Mouse (Mus musculus): ENCODE data around the gene Mgmt. TPM values are rescaled to one million over a fixed set of nuclear protein-coding genes. Genes with fewer than 3 reads are reported as not detected.

The Mgmt gene
- total and polyA plus RNA-seq, 2 experiments from 2014 or later: 1.4 to 1.6 TPM

DNA sequence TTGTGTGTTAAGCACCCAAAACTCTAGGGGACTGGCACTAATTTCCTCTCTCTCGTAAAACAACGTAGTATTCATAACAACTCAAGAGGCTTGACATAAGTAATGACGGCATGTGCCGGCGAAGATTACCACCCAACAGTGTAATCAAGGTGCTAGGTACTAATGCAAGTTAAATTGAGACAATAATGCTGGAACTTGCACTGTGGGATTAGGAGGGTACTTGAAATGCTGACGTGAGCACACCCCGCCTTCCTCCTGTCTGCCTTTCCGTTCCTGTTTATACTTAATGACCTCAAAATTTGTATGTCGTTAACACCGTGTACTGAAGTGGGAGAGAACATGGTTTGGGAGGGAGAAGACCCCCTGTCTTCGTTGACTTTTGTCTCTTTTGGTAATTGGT, 110.9 kb downstream of the Mgmt start:
- Histone ChIP-seq H3K9ac (replicated peaks; ENCODE audit: low read length) (no peak overlapping the region), H3K27ac (no peak overlapping the region), H3K9me3 (ENCODE audit: low read length) (no peaks in the 10 kb centered on the region), H3K27me3 (ENCODE audit: insufficient read depth, low read length) (no peaks in the 10 kb centered on the region), H3K36me3 (ENCODE audit: insufficient read depth, low read length) (no peaks in the 10 kb centered on the region), H3K4me2 (ENCODE audit: low read depth, low read length) (no peak overlapping the region), H3K4me1 (ENCODE audit: insufficient read depth, low read length) (no peaks in the 10 kb centered on the region), H3K4me3 (ENCODE audit: low read length) (no peak overlapping the region)
- DNase-seq (ENCODE audit: low spot score) (no peak), ATAC-seq (no peak)
- TF ChIP-seq CTCF (IDR thresholded peaks at IDR 0.05; ENCODE audit: low read depth): no peak
- 46% methylated on average over 11 of the region's 11 CpGs for WGBS

- no peak overlapping the region for H3K9ac ChIP-seq (replicated peaks; ENCODE audit: low read length)
- no peak for TF ChIP-seq CTCF (IDR thresholded peaks at IDR 0.05; ENCODE audit: low read depth)
- no peaks in the 10 kb centered on the region for H3K27me3 ChIP-seq (ENCODE audit: insufficient read depth, low read length)
- no peaks in the 10 kb centered on the region for H3K9me3 ChIP-seq (ENCODE audit: low read length)
- ATAC-seq (no peak), DNase-seq (ENCODE audit: low spot score) (no peak)
- 66% methylated on average over 6 of the region's 6 CpGs for WGBS
- H3K36me3 ChIP-seq (ENCODE audit: insufficient read depth, low read length): no peaks in the 10 kb centered on the region
- H3K4me1 ChIP-seq (ENCODE audit: insufficient read depth, low read length): no peaks in the 10 kb centered on the region
- no peak overlapping the region for H3K27ac ChIP-seq
- no peak overlapping the region for H3K4me3 ChIP-seq (ENCODE audit: low read length)
- H3K4me2 ChIP-seq (ENCODE audit: low read depth, low read length): no peak overlapping the region
Observed at GRCm38 (mm10) chr7:137008321-137008720, 113.9 kb downstream of the Mgmt start.

- no peaks in the 10 kb centered on the region for H3K36me3 ChIP-seq (ENCODE audit: insufficient read depth, low read length)
- ATAC-seq (0 out of 2 replicates have a peak, but pooled peaks have one; percentile 24), DNase-seq (ENCODE audit: low spot score) (peak; percentile 55)
- H3K4me3 ChIP-seq (ENCODE audit: low read length): no peak overlapping the region
- no peak overlapping the region for H3K4me2 ChIP-seq (ENCODE audit: low read depth, low read length)
- H3K9me3 ChIP-seq (ENCODE audit: low read length): no peaks in the 10 kb centered on the region
- no peak for TF ChIP-seq CTCF (IDR thresholded peaks at IDR 0.05; ENCODE audit: low read depth)
- H3K9ac ChIP-seq (replicated peaks; ENCODE audit: low read length): no peak overlapping the region
- H3K27ac ChIP-seq: no peak overlapping the region
- 58% methylated on average over 19 of the region's 19 CpGs for WGBS
- H3K27me3 ChIP-seq (ENCODE audit: insufficient read depth, low read length): no peaks in the 10 kb centered on the region
- no peaks in the 10 kb centered on the region for H3K4me1 ChIP-seq (ENCODE audit: insufficient read depth, low read length)
Observed at GRCm38 (mm10) chr7:137009732-137010275, 115.4 kb downstream of the Mgmt start.

GRCm38 (mm10) chr7:137010451-137010850, 116.0 kb downstream of the Mgmt start:
- Histone ChIP-seq H3K27me3 (ENCODE audit: insufficient read depth, low read length) (no peaks in the 10 kb centered on the region), H3K9ac (replicated peaks; ENCODE audit: low read length) (no peak overlapping the region), H3K9me3 (ENCODE audit: low read length) (no peaks in the 10 kb centered on the region), H3K36me3 (ENCODE audit: insufficient read depth, low read length) (no peaks in the 10 kb centered on the region), H3K4me3 (ENCODE audit: low read length) (no peak overlapping the region), H3K27ac (no peak overlapping the region), H3K4me1 (ENCODE audit: insufficient read depth, low read length) (no peaks in the 10 kb centered on the region), H3K4me2 (ENCODE audit: low read depth, low read length) (no peak overlapping the region)
- no peak for DNase-seq (ENCODE audit: low spot score)
- WGBS: 81% methylated on average over 2 of the region's 2 CpGs
- no peak for TF ChIP-seq CTCF (IDR thresholded peaks at IDR 0.05; ENCODE audit: low read depth)
- no peak for ATAC-seq

- DNase-seq (ENCODE audit: low spot score) (no peak), ATAC-seq (no peak)
- no peak overlapping the region for H3K27ac ChIP-seq
- H3K4me3 ChIP-seq (ENCODE audit: low read length): no peak overlapping the region
- no peaks in the 10 kb centered on the region for H3K9me3 ChIP-seq (ENCODE audit: low read length)
- no peaks in the 10 kb centered on the region for H3K36me3 ChIP-seq (ENCODE audit: insufficient read depth, low read length)
- WGBS: 61% methylated on average over 8 of the region's 8 CpGs
- H3K4me2 ChIP-seq (ENCODE audit: low read depth, low read length): no peak overlapping the region
- no peak overlapping the region for H3K9ac ChIP-seq (replicated peaks; ENCODE audit: low read length)
- no peaks in the 10 kb centered on the region for H3K27me3 ChIP-seq (ENCODE audit: insufficient read depth, low read length)
- H3K4me1 ChIP-seq (ENCODE audit: insufficient read depth, low read length): no peaks in the 10 kb centered on the region
- TF ChIP-seq CTCF (IDR thresholded peaks at IDR 0.05; ENCODE audit: low read depth): no peak
Observed at GRCm38 (mm10) chr7:137012687-137013086, 118.3 kb downstream of the Mgmt start.

DNA sequence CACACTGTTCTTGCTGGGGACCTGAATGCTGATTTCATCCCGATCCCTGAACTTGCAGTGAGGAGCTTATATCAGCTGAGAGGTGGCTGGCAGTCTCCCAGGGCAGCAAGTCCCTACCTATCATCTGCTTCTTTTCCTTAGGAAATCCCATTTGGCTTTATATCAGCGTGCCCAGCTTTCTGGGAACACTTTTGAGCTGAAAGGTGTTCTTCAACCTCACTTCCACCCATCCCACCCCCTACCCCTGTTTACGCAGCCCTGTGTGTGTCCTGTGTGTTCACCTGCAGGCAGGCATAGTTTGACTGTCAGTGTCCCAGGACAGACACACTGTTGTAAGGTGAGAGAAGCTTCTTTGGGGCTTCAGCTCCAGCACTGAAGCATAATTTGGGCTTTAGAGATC, 119.0 kb downstream of the Mgmt start:
- Histone ChIP-seq H3K4me3 (ENCODE audit: low read length) (no peak overlapping the region), H3K36me3 (ENCODE audit: insufficient read depth, low read length) (no peaks in the 10 kb centered on the region), H3K9me3 (ENCODE audit: low read length) (no peaks in the 10 kb centered on the region), H3K9ac (replicated peaks; ENCODE audit: low read length) (no peak overlapping the region), H3K4me1 (ENCODE audit: insufficient read depth, low read length) (no peaks in the 10 kb centered on the region), H3K27me3 (ENCODE audit: insufficient read depth, low read length) (no peaks in the 10 kb centered on the region), H3K4me2 (ENCODE audit: low read depth, low read length) (no peak overlapping the region), H3K27ac (no peak overlapping the region)
- no peak for ATAC-seq
- no peak for TF ChIP-seq CTCF (IDR thresholded peaks at IDR 0.05; ENCODE audit: low read depth)
- DNase-seq (ENCODE audit: low spot score): no peak
- 63% methylated on average over 3 of the region's 3 CpGs for WGBS

DNA sequence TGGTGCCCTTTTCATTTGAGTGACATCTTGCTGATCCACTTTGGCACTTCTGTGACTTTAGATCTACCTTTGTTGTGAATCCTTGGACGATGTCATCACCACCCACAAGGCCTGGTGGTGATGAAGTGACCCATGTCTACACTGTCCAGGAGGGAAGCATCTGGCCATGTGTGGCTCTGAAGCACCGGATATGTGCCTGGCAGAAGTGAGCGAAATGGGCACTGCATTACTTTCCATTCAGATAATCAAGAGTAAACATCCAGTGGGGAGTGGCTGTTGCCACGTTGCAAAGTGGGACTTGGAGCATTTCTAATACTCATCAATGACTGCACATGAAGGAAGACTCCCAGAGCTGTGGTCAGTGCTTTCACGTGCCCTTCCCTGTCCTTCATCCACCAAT, 124.2 kb downstream of the Mgmt start:
- no peaks in the 10 kb centered on the region for H3K27me3 ChIP-seq (ENCODE audit: insufficient read depth, low read length)
- H3K4me2 ChIP-seq (ENCODE audit: low read depth, low read length): no peak overlapping the region
- 91% methylated on average over 5 of the region's 5 CpGs for WGBS
- TF ChIP-seq CTCF (IDR thresholded peaks at IDR 0.05; ENCODE audit: low read depth): no peak
- H3K9me3 ChIP-seq (ENCODE audit: low read length): no peaks in the 10 kb centered on the region
- DNase-seq (ENCODE audit: low spot score) (no peak), ATAC-seq (no peak)
- no peak overlapping the region for H3K4me3 ChIP-seq (ENCODE audit: low read length)
- H3K9ac ChIP-seq (replicated peaks; ENCODE audit: low read length): no peak overlapping the region
- no peak overlapping the region for H3K27ac ChIP-seq
- no peaks in the 10 kb centered on the region for H3K4me1 ChIP-seq (ENCODE audit: insufficient read depth, low read length)
- H3K36me3 ChIP-seq (ENCODE audit: insufficient read depth, low read length): no peaks in the 10 kb centered on the region

Measured in hindbrain, postnatal 0 days (tissue).